Mouse (Mus musculus) heart, postnatal 0 days (tissue): ENCODE results near the gene Ttll6.

Experiments used
- CTCF ChIP-seq: IDR thresholded peaks from 2 replicates; pipeline ENCODE4 v1.5.1; 2016; ENCODE audit warnings: antibody characterized with exemption, control low read depth, low read depth
- EP300 ChIP-seq: IDR thresholded peaks from 2 replicates; pipeline ENCODE4 v1.6.1; 2016; ENCODE audit warnings: antibody characterized with exemption, low read depth

- TF ChIP-seq CTCF (no peak), EP300 (no peak)
Measured at GRCm38 (mm10) chr11:96184233-96184632, 50.6 kb downstream of the Ttll6 start.
